Mouse (Mus musculus) ovary, postnatal 10 days (tissue): ENCODE results near the gene Jag2.

ENCODE experiments used
- DNase-seq: peaks from one replicate; pipeline ENCODE4 v3.0.0; 2022; ENCODE audit warnings: low spot score

The Jag2 gene

DNA sequence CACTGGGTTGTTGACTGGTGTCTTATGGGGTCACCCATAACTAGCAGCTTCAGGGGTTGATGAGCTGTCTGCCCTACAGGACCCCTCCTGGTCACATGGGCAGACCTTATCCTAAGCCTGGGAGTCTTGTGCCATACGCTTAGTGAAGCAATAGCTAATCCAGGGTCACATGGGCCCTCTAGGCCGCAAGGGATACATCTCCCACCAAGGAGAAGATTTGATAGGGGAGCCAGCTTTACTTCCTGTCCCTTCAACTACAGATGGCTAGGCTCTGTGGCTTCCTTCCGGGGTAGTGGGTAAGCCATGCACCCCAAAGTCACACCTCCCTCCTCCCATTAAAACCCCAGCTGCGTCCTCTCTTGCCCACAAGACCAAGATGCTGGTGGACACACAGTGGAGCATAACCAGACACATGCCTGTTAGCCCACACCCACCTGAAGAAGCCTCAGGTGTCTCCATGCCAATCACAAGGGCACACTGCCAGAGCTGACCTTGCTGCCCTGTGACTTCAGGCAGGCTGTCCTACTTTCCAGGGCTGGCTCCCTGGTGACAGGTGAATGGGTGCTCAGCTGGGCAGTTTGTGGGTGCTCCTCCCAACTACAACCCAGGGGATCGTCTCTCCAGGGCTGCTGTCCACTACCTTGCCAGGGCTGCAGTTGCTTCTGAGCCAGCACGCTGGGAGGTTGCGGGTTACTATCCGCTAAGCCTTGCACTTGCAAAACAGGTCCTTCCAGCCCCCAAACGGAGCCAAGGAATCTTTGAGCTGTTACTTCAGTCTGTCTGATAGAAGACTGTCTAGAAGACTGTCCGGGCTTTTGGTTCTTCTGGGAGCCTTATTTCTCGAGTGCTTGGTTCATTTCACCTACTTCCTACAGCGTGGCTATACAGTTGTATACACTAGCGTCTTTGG, 61.1 kb downstream of the Jag2 start, which contains the start of gene Gpr132:
Gpr132 (minus strand) TSS at position 51 of the 910 bp plus-strand sequence.
- DNase-seq: no peak

DNA sequence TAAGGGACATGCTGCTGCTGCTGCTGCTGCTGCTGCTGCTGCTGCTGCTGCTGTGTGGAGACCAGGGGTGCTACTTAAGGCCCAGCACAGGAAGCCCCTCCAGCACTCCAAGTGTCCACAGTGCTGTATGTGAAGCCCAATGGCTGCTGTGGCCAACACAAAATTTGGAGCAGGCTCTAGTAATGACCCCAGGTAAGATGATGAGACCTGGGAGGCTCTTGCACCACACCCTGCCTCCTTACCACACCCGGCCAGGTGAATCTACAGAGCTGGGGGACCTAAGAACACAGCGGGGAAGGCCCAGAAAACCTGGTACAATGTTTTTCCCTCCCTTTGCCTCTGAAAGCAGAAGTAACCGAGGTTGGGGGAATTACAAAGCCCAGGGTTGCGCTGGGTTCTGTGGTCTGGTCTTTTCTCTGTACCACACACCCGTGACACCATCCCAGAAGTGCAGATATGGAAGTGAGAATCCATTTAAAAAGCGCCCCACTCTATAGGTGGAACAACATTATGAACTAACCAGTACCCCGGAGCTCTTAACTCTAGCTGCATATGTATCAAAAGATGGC, 62.4 kb downstream of the Jag2 start:
- no peak for DNase-seq

GRCm38 (mm10) chr12:112866467-112867080, 63.0 kb downstream of the Jag2 start:
- DNase-seq: no peak

DNA sequence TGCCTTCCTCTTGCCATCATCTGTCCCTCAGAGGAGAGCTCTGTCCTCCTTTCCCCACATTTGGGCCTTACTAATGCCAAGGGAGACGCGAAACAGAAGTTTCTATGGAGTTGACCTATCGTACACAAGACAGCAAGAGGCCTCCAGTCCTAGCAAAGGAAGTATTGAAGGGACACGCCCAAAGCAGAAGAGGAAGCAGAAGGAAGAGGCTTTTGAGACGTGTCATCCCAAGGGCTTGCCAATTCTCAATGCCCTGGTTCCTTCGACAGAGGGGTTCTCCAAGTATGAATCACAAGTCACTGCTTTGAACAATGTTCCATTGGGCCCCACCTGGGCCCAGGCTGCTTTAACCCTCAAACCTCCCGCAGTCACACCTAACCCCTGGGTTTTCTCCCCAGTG, 64.8 kb downstream of the Jag2 start:
- no peak for DNase-seq

GRCm38 (mm10) chr12:112861911-112862321, 67.7 kb downstream of the Jag2 start:
- DNase-seq: no peak

DNA sequence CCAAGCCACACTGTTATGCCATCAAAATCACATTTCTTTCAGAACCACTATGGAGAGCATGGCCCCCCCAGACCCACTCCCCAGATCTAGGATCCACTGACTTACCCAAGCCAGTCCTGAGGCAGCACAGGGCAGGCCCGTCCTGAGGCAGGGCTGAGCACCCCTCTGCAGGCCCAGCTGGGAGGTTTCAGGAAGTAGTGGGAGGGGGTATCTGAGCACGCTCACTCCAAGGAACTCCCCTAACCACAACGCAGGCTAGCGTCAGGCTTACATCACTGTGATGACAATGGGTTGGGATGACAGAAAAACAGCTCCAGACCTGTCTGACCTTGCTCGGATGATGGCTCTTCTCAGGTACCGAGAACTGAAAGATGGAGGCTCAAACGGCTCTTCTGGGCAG, 68.8 kb downstream of the Jag2 start:
- DNase-seq: no peak

DNA sequence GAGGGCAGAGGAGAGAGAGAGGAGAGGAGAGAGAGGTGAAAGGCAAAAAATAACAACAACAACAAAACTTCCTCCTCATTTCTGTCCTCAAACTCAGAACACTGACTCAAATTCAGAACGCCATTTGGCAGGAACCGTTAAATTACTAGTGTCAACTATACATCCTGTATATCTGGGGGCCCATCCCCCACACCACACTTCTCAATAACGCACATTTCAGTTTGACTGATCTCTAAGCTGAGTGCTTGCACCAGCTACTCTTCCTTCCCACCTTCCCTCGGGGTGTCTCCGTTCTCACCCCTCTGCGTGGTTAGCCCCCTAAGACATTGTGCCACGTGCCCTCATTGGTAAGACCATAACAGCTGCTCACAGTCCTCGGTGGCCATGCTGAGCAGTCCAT, 69.6 kb downstream of the Jag2 start:
- no peak for DNase-seq

- no peak for DNase-seq
These were observed 70.8 kb downstream of the Jag2 start for GRCm38 (mm10) chr12:112858581-112859336.
